Mouse (Mus musculus): ENCODE results near the gene Rps24. TPM values are rescaled to one million over a fixed set of nuclear protein-coding genes. Genes with fewer than 3 reads are reported as not detected.

Gene Rps24
- total RNA-seq, 2 experiments from 2014 or later = 1,158 to 1,240 TPM

- no peak for DNase-seq
These were observed 25.7 kb downstream of the Rps24 start for GRCm38 (mm10) chr14:24512527-24513161.

- no peak for DNase-seq
These were observed 34.7 kb downstream of the Rps24 start for GRCm38 (mm10) chr14:24521597-24521996.

- DNase-seq = no peak
These were observed 38.2 kb downstream of the Rps24 start for GRCm38 (mm10) chr14:24525137-24525536.

GRCm38 (mm10) chr14:24525677-24526415 lies 38.9 kb downstream of the Rps24 start:
- DNase-seq = no peak

- no peak for DNase-seq
These were observed 39.5 kb downstream of the Rps24 start for GRCm38 (mm10) chr14:24526440-24526839.

GRCm38 (mm10) chr14:24530228-24530627 lies 43.3 kb downstream of the Rps24 start:
- no peak for DNase-seq

- no peak for DNase-seq
These were observed 48.1 kb downstream of the Rps24 start for GRCm38 (mm10) chr14:24534865-24535545.

- DNase-seq = no peak
These were observed 56.0 kb downstream of the Rps24 start for GRCm38 (mm10) chr14:24542901-24543300.

GRCm38 (mm10) chr14:24544057-24544456 lies 57.1 kb downstream of the Rps24 start:
- peak; percentile 39 for DNase-seq

Other genes starting within 250 kb of the Rps24 start
- 10 to 100 TPM; 11.7 to 19.0 TPM for gene Dlg5, start 241.2 kb upstream of the Rps24 start, total RNA-seq (2021)
- not detected for gene E330034G19Rik, start 193.9 kb upstream of the Rps24 start, total RNA-seq (2021)
- 10 to 100 TPM in 1 of 2 experiments, 1 to 10 TPM in 1; 8.8 to 12.9 TPM for gene Polr3a, start 67 bp upstream of the Rps24 start, total RNA-seq (2021)

Measured in gastrocnemius, postnatal 10 days (tissue).